Mouse (Mus musculus): ENCODE measurements at regions not wholly inside any gene's neighbourhood (a gene's known extent, or its start where the extent isn't known, plus 50 kb on each side); places are given as distances from the start of the nearest gene placed in this dataset.

DNA sequence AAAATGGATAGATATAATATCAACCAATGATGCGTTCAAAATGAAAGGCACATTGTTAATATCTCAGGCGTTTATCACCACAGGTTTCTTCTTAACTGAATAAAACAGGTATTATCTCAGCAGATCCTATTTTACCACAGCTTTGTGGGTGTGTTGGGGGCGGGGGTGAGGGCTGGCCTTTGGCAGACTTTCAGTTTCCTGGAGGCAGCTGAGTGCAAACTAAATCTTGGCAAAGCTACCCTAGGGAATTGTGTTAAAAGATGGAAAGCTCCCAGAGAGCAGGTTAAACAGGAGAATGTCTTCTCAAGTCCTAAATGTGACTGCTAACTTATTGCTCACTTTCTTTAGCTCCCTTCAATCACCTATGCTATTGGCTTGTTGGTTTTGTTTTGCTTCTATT, 223.8 kb downstream of the Kdm4c start:
- peak in 1 of 2 experiments; percentile 35 for DNase-seq

DNA sequence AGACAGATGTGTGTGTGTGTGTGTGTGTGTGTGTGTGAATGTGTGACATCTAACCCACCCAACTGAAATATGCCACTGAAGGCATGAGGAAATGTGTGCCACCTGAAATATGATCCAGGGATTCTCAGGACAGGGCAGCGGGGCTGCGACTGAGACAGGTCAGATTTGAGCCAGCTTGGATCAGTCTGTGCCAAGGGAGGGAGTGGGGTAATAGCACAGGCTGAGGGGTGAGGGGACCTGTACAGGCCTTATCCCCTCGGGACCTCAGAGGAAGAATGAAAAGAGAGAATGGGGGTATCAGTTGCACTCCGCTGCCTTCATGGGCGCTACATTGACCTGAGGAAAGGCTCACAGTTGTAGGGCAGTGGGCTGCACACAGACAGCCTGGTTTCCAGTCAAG, 270.2 kb downstream of the Kdm4c start:
- DNase-seq: no peak

DNA sequence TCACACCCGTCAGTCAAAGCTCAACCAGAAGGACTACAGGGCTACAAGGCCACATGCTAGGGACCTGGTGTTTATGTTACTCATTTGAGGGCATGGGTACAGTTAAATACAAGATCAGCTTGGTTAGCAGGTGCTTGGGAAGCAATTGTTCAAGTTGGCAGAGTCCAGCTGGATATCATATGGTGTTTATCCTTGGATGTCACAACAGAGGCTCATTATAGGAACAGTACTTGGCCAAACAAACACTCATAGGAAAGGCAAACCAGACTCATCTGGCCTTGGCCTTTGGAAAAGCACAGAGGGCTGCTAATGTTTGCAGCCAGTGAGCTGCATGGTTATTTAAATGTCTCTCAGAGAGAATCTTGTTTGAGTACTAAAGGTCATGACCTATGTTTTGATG, 311.6 kb downstream of the Kdm4c start:
- DNase-seq: no peak

DNA sequence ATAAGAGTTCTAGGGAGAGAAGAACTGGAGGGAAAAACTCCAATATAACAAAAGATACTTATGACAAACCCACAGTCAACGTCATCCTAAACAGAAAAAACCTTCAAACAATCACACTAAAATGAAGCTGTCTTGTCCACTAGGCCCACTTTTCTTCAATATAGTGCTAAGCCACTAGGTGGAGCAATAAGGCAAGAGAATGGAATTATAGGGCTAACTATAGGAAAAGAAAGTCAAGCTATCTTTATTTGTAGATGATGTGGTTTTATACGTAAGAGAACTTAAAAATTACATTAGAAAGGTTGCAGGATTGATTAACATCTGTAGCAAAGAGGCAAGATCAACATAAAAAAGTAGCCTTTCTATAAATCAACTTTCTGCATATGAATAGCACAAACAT, 321.3 kb downstream of the Kdm4c start:
- DNase-seq: peak in 1 of 2 experiments; percentile 16

DNA sequence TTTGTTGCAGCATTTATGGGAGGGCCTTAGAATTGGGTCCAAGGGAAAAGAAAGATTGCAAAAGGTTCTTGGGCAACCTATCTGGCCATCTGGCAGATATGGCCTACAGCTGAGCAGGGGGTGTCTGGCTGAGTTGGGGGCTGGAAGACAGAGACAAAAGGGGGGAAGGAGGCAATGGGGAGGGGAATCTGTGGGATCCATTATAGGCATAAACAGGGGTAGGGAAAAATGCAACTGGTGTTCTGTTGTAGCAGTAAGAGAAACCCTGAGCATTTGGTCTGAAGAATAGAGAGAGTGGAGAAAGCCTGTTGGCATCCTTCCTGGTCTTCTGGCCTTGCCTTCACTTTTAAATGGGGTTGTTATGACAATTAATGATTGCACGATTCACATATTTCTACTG, 344.1 kb downstream of the Kdm4c start:
- no peak for DNase-seq

DNA sequence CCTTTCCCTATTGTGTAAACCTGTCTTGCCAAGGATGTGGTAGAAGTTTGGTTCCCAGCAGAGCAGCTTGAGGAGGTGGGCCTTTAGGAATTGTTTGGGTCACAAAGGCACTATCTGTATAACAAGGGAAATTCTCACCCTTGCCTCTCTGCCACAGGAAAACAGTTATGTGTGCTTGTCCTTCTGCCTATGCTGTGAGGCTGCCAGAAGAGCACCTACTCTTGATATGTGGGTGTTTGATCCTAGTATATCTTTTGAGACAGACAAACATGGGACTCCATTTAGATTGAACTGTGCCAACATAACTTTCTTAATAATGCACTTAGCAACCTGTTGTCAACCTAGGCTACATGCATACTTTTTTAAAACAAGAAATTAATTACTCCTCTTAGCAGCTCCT, 344.8 kb downstream of the Kdm4c start:
- DNase-seq: no peak

DNA sequence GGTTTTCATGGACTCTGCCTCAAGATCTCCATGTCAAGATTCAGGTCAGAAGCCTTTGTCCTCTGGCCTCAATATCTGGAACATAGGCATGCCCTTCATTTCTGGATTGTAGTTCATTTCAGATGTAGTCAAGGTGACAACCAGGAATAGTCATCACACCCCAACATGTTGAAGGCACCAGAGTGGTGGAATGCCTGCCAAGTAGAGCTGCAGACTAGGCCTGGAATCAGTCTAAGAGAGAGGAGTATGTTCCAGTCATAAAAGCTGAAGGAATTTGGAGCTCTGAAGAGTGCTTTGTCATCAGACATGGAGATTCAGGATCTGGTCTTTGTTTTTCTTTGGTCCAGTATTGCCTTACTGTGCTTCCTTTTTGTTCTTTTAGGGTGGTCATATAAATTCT, 346.5 kb downstream of the Kdm4c start:
- DNase-seq: no peak

DNA sequence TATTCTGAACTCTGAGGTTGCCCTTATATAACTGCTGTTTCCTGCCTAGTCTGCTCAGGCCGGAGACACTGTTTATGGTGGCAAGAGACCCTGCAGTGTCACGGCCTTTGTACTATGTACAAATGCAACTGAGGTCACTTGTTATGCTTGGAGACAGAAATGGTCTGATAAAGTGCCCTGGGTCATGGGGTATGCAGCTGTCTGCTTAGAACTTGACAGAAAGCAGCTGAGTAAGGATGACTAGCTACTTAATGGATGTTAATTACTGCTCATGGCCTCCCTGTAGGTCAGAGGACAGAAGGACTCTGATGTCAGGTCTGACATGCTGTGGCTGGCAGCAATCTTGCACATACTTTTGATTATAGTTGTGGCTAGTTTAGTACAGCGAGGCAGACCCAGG, 370.7 kb downstream of the Kdm4c start:
- no peak for DNase-seq

Data from cerebellum, postnatal 25 days (tissue).